Mouse (Mus musculus) limb, embryonic 12.5 days (tissue): ENCODE measurements at regions not wholly inside any gene's neighbourhood (a gene's known extent, or its start where the extent isn't known, plus 50 kb on each side); places are given as distances from the start of the nearest gene placed in this dataset.

ENCODE experiments used
- ATAC-seq: fragments of 200-750 bp; cut with Nextera tagmentation; 2 replicates; pipeline ENCODE4 v1.8.0; 2017; ENCODE audit warnings: low read depth, moderate TSS enrichment; ENCODE audit not compliant: insufficient number of reproducible peaks, insufficient read depth, low FRiP score, low TSS enrichment
- H3K27ac ChIP-seq: fragments of 300-500 bp; sonication (generic); 2 replicates; pipeline ENCODE4 v1.5.1; 2016; ENCODE audit warnings: mild to moderate bottlenecking, moderate library complexity
- H3K27me3 ChIP-seq: fragments of 300-500 bp; sonication (generic); 2 replicates; pipeline ENCODE4 v1.6.1; 2016; ENCODE audit warnings: mild to moderate bottlenecking, moderate library complexity
- H3K36me3 ChIP-seq: fragments of 300-500 bp; sonication (generic); 2 replicates; pipeline ENCODE4 v1.6.1; 2016; ENCODE audit warnings: mild to moderate bottlenecking, moderate library complexity
- H3K4me1 ChIP-seq: fragments of 300-500 bp; sonication (generic); replicated peaks from 2 replicates; pipeline ENCODE4 v1.6.1; 2016
- H3K4me2 ChIP-seq: fragments of 300-500 bp; sonication (generic); 2 replicates; pipeline ENCODE4 v1.6.1; 2016; ENCODE audit warnings: mild to moderate bottlenecking, moderate library complexity
- H3K4me3 ChIP-seq: fragments of 300-500 bp; sonication (generic); replicated peaks from 2 replicates; pipeline ENCODE4 v1.5.1; 2016; ENCODE audit warnings: mild to moderate bottlenecking
- H3K9ac ChIP-seq: fragments of 300-500 bp; sonication (generic); replicated peaks from 2 replicates; pipeline ENCODE4 v1.6.1; 2016; ENCODE audit warnings: mild to moderate bottlenecking, moderate library complexity
- H3K9me3 ChIP-seq: fragments of 300-500 bp; sonication (generic); 2 replicates; pipeline ENCODE4 v1.6.1; 2016; ENCODE audit warnings: mild to moderate bottlenecking, moderate library complexity
- WGBS: fragments of 180-500 bp; shearing (Covaris S2); methylation state at CpG from one replicate; pipeline ENCODE4 v1.1.7; 2016; 5-methylcytosine and 5-hydroxymethylcytosine counted together

GRCm38 (mm10) chr11:17870690-17871089 is 83.0 kb downstream of the Etaa1 start:
- no peak overlapping the region for H3K4me2 ChIP-seq
- H3K36me3 ChIP-seq: no peaks in the 10 kb centered on the region
- H3K4me1 ChIP-seq: no peaks in the 10 kb centered on the region
- 93% methylated on average over 2 of the region's 2 CpGs for WGBS
- H3K27me3 ChIP-seq: no peaks in the 10 kb centered on the region
- no peaks in the 10 kb centered on the region for H3K9me3 ChIP-seq
- no peak overlapping the region for H3K4me3 ChIP-seq
- no peak overlapping the region for H3K27ac ChIP-seq
- no peak for ATAC-seq
- H3K9ac ChIP-seq: no peak overlapping the region

- Histone ChIP-seq H3K36me3 (no peaks in the 10 kb centered on the region), H3K4me2 (no peak overlapping the region), H3K27me3 (no peaks in the 10 kb centered on the region), H3K27ac (no peak overlapping the region), H3K9ac (no peak overlapping the region), H3K4me3 (no peak overlapping the region), H3K9me3 (no peaks in the 10 kb centered on the region), H3K4me1 (no peaks in the 10 kb centered on the region)
- WGBS: 55% methylated on average over 7 of the region's 7 CpGs
- no peak for ATAC-seq
Measured at GRCm38 (mm10) chr11:17871920-17872319, 81.8 kb downstream of the Etaa1 start.

GRCm38 (mm10) chr11:17883276-17883675 is 70.4 kb downstream of the Etaa1 start:
- ATAC-seq: no peak
- no peaks in the 10 kb centered on the region for H3K9me3 ChIP-seq
- no peak overlapping the region for H3K4me3 ChIP-seq
- H3K9ac ChIP-seq: no peak overlapping the region
- H3K36me3 ChIP-seq: no peaks in the 10 kb centered on the region
- no peaks in the 10 kb centered on the region for H3K4me1 ChIP-seq
- no peak overlapping the region for H3K27ac ChIP-seq
- H3K4me2 ChIP-seq: no peak overlapping the region
- no peaks in the 10 kb centered on the region for H3K27me3 ChIP-seq
- WGBS: 56% methylated on average over 1 of the region's 1 CpGs
